Mouse (Mus musculus) kidney, adult 2 months (tissue): ENCODE data around the gene Aven.

ENCODE experiments used
- CTCF ChIP-seq: fragments of 200-500 bp; conservative IDR thresholded peaks from 2 replicates; pipeline ENCODE4 v1.5.1; 2011; ENCODE audit warnings: low read depth, mild to moderate bottlenecking, control low read depth, low read length, moderate library complexity, mixed read lengths; ENCODE audit not compliant: insufficient read depth, insufficient read length
- POLR2A ChIP-seq: fragments of 200-500 bp; IDR thresholded peaks from one replicate; pipeline ENCODE4 v1.6.1; 2011; ENCODE audit warnings: low read depth, low read length, control low read depth

GRCm38 (mm10) chr2:112490483-112491196 lies 2.1 kb upstream of the Aven start:
- TF ChIP-seq POLR2A (no peak), CTCF (no peak)
